Mouse (Mus musculus) testis, postnatal 14 days (tissue): Measurements from ENCODE around the gene Tll2.

Experiments
- DNase-seq: peaks from one replicate; pipeline ENCODE4 v3.0.0; 2021; ENCODE audit warnings: low spot score

The Tll2 gene

GRCm38 (mm10) chr19:41206811-41207344 lies at the start of gene Tll2:
Gene Tll2 (minus strand): TSS chr19:41206835.
- DNase-seq = peak; percentile 54

- no peak for DNase-seq
Observed at GRCm38 (mm10) chr19:41254584-41254983, 47.9 kb upstream of the Tll2 start.

- DNase-seq = no peak
Observed at GRCm38 (mm10) chr19:41248968-41249367, 42.3 kb upstream of the Tll2 start.

GRCm38 (mm10) chr19:41248271-41248670 lies 41.6 kb upstream of the Tll2 start:
- no peak for DNase-seq

- DNase-seq = no peak
Observed at GRCm38 (mm10) chr19:41246271-41246670, 39.6 kb upstream of the Tll2 start.

DNA sequence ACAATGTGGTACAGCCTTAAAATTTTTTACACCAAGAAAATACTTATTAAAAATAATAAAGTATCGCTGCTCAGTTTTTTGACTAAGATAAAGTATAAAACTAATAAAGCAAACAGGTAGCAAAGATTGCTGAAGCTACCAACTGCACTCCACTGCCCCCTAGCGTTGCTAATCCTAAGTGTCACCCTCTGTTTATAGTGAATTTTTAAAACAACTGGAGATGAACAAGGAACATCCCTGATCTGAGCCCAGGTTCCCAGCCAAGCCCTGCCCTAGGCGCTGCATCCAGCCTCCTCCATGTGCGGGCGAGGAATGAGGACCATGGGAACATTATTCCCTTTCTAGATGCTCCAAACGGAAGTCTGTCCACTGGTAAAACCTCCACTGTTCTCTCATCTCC lies 37.9 kb upstream of the Tll2 start:
- no peak for DNase-seq

GRCm38 (mm10) chr19:41241997-41242396 lies 35.4 kb upstream of the Tll2 start:
- no peak for DNase-seq

DNA sequence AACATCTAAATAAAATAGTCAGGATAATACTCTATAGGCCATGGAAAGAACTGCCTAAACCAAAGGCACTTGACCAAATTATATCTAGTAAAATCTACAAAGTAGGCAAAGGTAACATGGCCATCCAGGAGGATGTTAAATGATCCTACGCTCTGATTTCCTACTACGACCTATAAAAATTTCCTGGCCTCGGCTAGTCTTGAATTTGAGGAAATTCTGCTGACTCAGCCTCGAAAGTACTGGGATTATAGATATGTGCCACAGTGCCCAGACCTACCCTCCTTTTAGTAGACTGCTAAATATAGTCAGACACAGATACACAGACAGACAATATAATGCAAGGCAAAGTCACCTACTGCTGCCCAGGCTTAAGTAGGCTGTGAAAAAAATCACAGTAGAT lies 27.1 kb upstream of the Tll2 start:
- DNase-seq = no peak

GRCm38 (mm10) chr19:41208326-41208725 lies 1.7 kb upstream of the Tll2 start:
- DNase-seq = no peak

- DNase-seq = no peak
Observed at GRCm38 (mm10) chr19:41206041-41206810, 409 bp downstream of the Tll2 start.

- no peak for DNase-seq
Observed at GRCm38 (mm10) chr19:41204159-41205081, 2.2 kb downstream of the Tll2 start.

GRCm38 (mm10) chr19:41197606-41198005 lies 9.0 kb downstream of the Tll2 start:
- no peak for DNase-seq

- no peak for DNase-seq
Observed at GRCm38 (mm10) chr19:41193379-41193778, 13.3 kb downstream of the Tll2 start.

- DNase-seq = no peak
Observed at GRCm38 (mm10) chr19:41192953-41193352, 13.7 kb downstream of the Tll2 start.

GRCm38 (mm10) chr19:41191724-41192123 lies 14.9 kb downstream of the Tll2 start:
- DNase-seq = no peak

GRCm38 (mm10) chr19:41190876-41191434 lies 15.7 kb downstream of the Tll2 start:
- no peak for DNase-seq

DNA sequence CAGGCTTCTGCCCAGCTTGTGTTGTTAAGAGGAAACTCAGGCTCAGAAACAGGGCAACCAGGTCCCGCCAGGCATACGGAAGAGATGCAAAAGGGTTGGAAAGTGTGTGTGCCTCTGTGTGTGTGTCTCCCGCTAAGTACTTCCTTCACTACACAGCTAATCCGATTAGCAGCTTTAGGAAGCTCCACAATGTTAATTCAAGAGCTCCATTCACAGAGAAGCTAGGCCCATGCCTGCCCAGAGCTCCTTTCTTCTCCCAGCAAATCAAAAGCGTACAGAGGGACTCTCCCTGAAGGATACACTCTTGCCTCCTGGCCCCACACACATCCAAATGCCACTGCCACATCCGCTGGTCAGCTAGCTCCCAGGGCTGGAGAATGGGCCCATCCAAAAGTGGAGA lies 29.3 kb downstream of the Tll2 start:
- no peak for DNase-seq

DNA sequence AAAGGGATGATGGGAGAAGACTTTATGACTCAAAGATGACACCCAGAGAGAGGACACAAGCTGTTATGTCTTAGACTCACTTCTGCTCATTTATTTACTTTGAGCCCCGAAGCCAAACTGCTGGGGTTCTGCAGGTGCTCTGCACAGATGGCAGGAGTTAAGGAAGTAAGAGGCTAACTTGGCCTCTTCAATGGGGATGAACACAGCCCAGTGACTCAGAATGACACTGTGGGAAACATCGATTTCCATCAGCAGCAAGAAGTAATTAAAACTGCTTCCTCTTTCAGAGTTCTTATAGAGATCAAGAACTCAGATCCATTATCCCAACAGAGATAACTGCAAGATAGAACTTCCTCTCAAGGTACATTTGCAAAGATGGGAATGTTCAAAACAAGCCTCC lies 29.8 kb downstream of the Tll2 start:
- DNase-seq = no peak

DNA sequence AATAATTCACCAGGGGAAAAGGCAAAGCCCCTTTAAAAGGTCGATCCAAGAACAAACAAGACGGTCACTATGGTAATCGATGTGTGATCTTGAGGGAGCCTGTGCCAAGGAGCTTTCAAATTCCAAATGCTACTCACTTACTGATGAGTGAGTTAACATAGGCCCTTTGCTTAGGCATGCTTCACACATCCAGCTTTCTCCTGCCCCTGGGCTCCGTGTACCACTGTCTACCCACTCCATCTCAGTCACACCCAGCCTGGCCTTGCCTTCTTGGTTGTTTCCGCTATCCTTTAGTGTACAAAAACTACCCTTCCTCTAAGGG lies 40.8 kb downstream of the Tll2 start:
- DNase-seq = no peak

GRCm38 (mm10) chr19:41165144-41165913 lies 41.3 kb downstream of the Tll2 start:
- no peak for DNase-seq

DNA sequence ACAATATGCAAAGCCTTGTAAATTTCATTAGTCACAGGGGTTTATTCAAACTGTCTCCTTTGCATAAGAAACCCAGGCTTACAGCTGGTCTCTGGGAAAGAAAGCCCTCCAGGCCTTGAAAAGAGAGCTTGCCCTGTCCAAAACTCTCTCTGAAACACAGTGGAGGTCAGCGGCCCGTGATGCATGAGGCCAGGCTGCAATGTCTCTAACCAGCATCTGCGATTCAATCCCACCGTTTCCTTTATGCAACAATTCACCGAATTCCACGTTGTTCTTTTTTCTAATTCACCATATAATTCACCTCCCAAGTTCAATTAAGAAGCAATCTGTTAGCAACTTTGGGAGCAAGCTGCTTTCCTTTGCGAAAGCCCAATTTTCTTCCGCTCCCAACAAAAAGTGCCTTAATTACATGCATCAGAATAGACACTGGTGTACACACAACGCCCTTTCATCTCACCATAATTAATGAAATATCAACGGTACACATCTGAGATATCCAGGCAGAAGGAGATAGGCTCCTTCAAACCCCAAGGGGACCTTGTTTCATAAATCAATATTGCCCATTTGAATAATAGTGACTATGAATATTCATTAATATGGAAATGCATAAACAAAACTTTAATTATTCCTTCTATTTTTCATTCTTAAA lies 42.1 kb downstream of the Tll2 start:
- no peak for DNase-seq
